Mouse (Mus musculus): ENCODE measurements around the gene Glud1.

DNA sequence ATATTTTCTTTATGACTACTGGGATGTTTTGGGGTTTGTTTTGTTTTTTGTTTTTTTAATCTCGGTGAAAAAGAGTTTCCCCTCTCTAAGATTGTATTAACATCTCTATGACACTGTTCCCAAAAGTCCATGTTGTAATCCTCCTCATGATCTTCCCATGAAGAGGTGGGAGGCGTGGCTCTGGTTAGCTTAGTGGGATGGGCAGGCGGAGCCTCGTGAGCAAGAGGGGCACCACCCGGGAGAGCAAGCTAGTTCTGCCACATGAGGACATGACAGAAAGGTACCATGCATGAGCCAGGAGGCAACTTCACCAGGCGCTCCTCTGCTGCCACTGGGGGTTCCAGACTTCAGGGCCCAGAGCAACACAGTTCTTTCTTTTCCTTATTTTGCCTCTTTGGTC lies 42.0 kb downstream of the Glud1 start:
- no peak for TF ChIP-seq CHD2 (IDR thresholded peaks at IDR 0.05; ENCODE audit: low read depth, low read length)
- TF ChIP-seq MAFK (IDR thresholded peaks at IDR 0.05; ENCODE audit: insufficient read depth, low read depth, low read length): no peak
- TF ChIP-seq HCFC1 (IDR thresholded peaks at IDR 0.05; ENCODE audit: borderline replicate concordance, insufficient read depth, low read length): no peak
